Mouse (Mus musculus): ENCODE measurements around the gene Ppp2r5d. TPM values are rescaled to one million over a fixed set of nuclear protein-coding genes. Genes with fewer than 3 reads are reported as not detected.

Gene Ppp2r5d
- polyA plus RNA-seq, 1 experiment = 12.4 TPM

DNA sequence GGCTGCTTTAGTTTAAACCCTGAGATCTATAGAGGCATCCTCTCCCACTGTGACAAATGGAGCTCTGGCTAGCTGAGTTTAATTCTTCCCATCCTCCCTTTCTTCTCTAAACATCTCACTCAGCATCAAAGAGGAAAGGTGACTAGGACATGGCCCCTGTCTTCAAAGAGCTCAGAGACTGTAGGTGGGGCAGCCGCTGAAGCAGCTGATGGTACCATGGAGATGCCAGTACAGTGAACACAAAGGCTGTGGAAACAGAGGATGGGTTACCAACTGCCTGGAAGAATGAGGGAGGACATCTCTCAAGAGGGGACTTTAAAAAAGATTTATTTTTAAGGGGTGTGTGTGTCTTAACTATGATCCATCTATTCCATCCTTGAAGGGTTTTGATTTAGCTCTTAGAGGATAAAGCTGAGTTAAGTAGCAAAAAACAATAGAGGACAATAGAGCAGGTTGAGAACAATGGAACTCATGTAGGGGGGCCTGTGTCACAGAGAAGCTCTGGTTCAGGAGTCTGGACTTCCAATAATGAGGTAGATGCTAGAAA is 10.3 kb downstream of the Ppp2r5d start:
- no peaks in the 10 kb centered on the region for H3K27me3 ChIP-seq (ENCODE audit: control insufficient read depth, insufficient read depth, low read length)
- no peaks in the 10 kb centered on the region for H3K36me3 ChIP-seq (ENCODE audit: control insufficient read depth, insufficient read depth, low read length)
- TF ChIP-seq CTCF (IDR thresholded peaks at IDR 0.05; ENCODE audit: control insufficient read depth, insufficient read depth, insufficient replicate concordance, low read depth, low read length) = no peak
- TF ChIP-seq POLR2A (IDR thresholded peaks at IDR 0.05; ENCODE audit: control insufficient read depth, low read depth, low read length) = no peak
- H3K27ac ChIP-seq (ENCODE audit: control insufficient read depth, insufficient read depth, low read depth, low read length) = no peak overlapping the region
- H3K4me1 ChIP-seq (ENCODE audit: control insufficient read depth, insufficient read depth, low read length) = no peaks in the 10 kb centered on the region
- no peak overlapping the region for H3K4me3 ChIP-seq (ENCODE audit: control insufficient read depth, low read depth, low read length)

GRCm38 (mm10) chr17:46691390-46691789 is 13.5 kb downstream of the Ppp2r5d start:
- TF ChIP-seq POLR2A (IDR thresholded peaks at IDR 0.05; ENCODE audit: control insufficient read depth, low read depth, low read length) (no peak), CTCF (IDR thresholded peaks at IDR 0.05; ENCODE audit: control insufficient read depth, insufficient read depth, insufficient replicate concordance, low read depth, low read length) (no peak)

GRCm38 (mm10) chr17:46690665-46691064 is 14.2 kb downstream of the Ppp2r5d start:
- no peaks in the 10 kb centered on the region for H3K27me3 ChIP-seq (ENCODE audit: control insufficient read depth, insufficient read depth, low read length)
- H3K36me3 ChIP-seq (ENCODE audit: control insufficient read depth, insufficient read depth, low read length) = no peaks in the 10 kb centered on the region
- no peaks in the 10 kb centered on the region for H3K4me1 ChIP-seq (ENCODE audit: control insufficient read depth, insufficient read depth, low read length)
- H3K4me3 ChIP-seq (ENCODE audit: control insufficient read depth, low read depth, low read length) = no peak overlapping the region
- TF ChIP-seq CTCF (IDR thresholded peaks at IDR 0.05; ENCODE audit: control insufficient read depth, insufficient read depth, insufficient replicate concordance, low read depth, low read length) (no peak), POLR2A (IDR thresholded peaks at IDR 0.05; ENCODE audit: control insufficient read depth, low read depth, low read length) (no peak)
- no peak overlapping the region for H3K27ac ChIP-seq (ENCODE audit: control insufficient read depth, insufficient read depth, low read depth, low read length)

More at GRCm38 (mm10) chr17:46691390-46691789, 13.5 kb downstream of the Ppp2r5d start:
- Histone ChIP-seq H3K36me3 (ENCODE audit: control insufficient read depth, insufficient read depth, low read length) (no peaks in the 10 kb centered on the region), H3K4me1 (ENCODE audit: control insufficient read depth, insufficient read depth, low read length) (no peaks in the 10 kb centered on the region), H3K27ac (ENCODE audit: control insufficient read depth, insufficient read depth, low read depth, low read length) (no peak overlapping the region), H3K27me3 (ENCODE audit: control insufficient read depth, insufficient read depth, low read length) (no peaks in the 10 kb centered on the region), H3K4me3 (ENCODE audit: control insufficient read depth, low read depth, low read length) (no peak overlapping the region)

- TF ChIP-seq POLR2A (IDR thresholded peaks at IDR 0.05; ENCODE audit: control insufficient read depth, low read depth, low read length) (no peak), CTCF (IDR thresholded peaks at IDR 0.05; ENCODE audit: control insufficient read depth, insufficient read depth, insufficient replicate concordance, low read depth, low read length) (no peak)
- Histone ChIP-seq H3K4me3 (ENCODE audit: control insufficient read depth, low read depth, low read length) (no peak overlapping the region), H3K4me1 (ENCODE audit: control insufficient read depth, insufficient read depth, low read length) (no peaks in the 10 kb centered on the region; the same call in 1 of the 2 replicates), H3K27me3 (ENCODE audit: control insufficient read depth, insufficient read depth, low read length) (no peaks in the 10 kb centered on the region), H3K36me3 (ENCODE audit: control insufficient read depth, insufficient read depth, low read length) (no peaks in the 10 kb centered on the region), H3K27ac (ENCODE audit: control insufficient read depth, insufficient read depth, low read depth, low read length) (no peak overlapping the region)
Measured at GRCm38 (mm10) chr17:46685913-46686312, 19.0 kb downstream of the Ppp2r5d start.

DNA sequence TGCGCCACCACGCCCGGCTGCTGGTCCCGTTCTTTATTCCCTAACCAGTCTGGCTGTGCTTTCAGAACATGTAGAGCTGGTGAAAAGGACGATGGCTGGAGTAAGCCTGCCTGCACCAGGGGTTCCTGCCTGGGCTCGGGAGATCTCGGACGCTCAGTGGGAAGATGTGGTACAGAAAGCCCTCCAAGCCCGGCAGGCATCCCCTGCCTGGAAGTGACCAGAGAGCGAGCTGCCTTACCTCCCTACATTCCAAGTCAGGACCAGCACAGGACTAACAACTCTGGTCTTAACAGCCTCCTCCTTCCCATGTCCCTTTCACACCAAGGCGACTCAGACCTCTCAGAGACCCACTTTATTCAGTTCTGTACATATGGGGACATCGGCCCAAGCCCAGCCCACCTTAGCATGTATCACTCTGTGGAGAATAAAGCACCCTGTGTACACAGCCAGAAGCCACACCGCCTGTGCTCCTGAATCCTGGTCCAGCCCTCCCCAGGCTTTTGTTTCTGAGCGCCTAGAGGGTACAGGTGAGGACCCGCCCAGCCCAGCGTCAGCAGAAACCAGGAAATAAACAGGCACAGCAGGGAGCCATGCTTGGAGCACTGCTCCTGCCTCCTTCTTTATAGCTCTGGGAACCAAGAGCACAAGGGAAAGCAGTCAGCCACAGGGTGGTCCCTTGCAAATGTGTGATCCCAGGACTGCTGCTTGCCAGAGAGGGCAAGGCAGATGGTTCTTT is 22.1 kb downstream of the Ppp2r5d start:
- Histone ChIP-seq H3K4me1 (ENCODE audit: control insufficient read depth, insufficient read depth, low read length) (peaks cover 5% of the 10 kb centered on the region), H3K4me3 (ENCODE audit: control insufficient read depth, low read depth, low read length) (peak overlapping the region; percentile 96), H3K36me3 (ENCODE audit: control insufficient read depth, insufficient read depth, low read length) (no peaks in the 10 kb centered on the region; the same call in 1 of the 2 replicates), H3K27me3 (ENCODE audit: control insufficient read depth, insufficient read depth, low read length) (no peaks in the 10 kb centered on the region), H3K27ac (ENCODE audit: control insufficient read depth, insufficient read depth, low read depth, low read length) (no peak overlapping the region)
- TF ChIP-seq CTCF (IDR thresholded peaks at IDR 0.05; ENCODE audit: control insufficient read depth, insufficient read depth, insufficient replicate concordance, low read depth, low read length) = no peak
- no peak for TF ChIP-seq POLR2A (IDR thresholded peaks at IDR 0.05; ENCODE audit: control insufficient read depth, low read depth, low read length)

GRCm38 (mm10) chr17:46681466-46682118 is 23.3 kb downstream of the Ppp2r5d start:
- Histone ChIP-seq H3K27me3 (ENCODE audit: control insufficient read depth, insufficient read depth, low read length) (no peaks in the 10 kb centered on the region), H3K4me3 (ENCODE audit: control insufficient read depth, low read depth, low read length) (peak overlapping the region; percentile 96), H3K4me1 (ENCODE audit: control insufficient read depth, insufficient read depth, low read length) (peaks cover 5% of the 10 kb centered on the region), H3K27ac (ENCODE audit: control insufficient read depth, insufficient read depth, low read depth, low read length) (peak overlapping the region; percentile 80), H3K36me3 (ENCODE audit: control insufficient read depth, insufficient read depth, low read length) (no peaks in the 10 kb centered on the region; the same call in 1 of the 2 replicates)
- no peak for TF ChIP-seq CTCF (IDR thresholded peaks at IDR 0.05; ENCODE audit: control insufficient read depth, insufficient read depth, insufficient replicate concordance, low read depth, low read length)
- TF ChIP-seq POLR2A (IDR thresholded peaks at IDR 0.05; ENCODE audit: control insufficient read depth, low read depth, low read length) = 0 out of 2 replicates have a peak, but pooled peaks have one; percentile 19

- peak within 1 kb of the TSS; percentile 91 for H3K27ac ChIP-seq (ENCODE audit: control insufficient read depth, insufficient read depth, low read depth, low read length)
- H3K36me3 ChIP-seq (ENCODE audit: control insufficient read depth, insufficient read depth, low read length) = peaks cover 2% of the 10 kb centered on the region; the same call in 1 of the 2 replicates
- H3K27me3 ChIP-seq (ENCODE audit: control insufficient read depth, insufficient read depth, low read length) = no peaks in the 10 kb centered on the region
- H3K4me3 ChIP-seq (ENCODE audit: control insufficient read depth, low read depth, low read length) = peak within 1 kb of the TSS; percentile 96
- TF ChIP-seq POLR2A (IDR thresholded peaks at IDR 0.05; ENCODE audit: control insufficient read depth, low read depth, low read length) = peak; percentile 62
- no peak for TF ChIP-seq CTCF (IDR thresholded peaks at IDR 0.05; ENCODE audit: control insufficient read depth, insufficient read depth, insufficient replicate concordance, low read depth, low read length)
- peaks cover 5% of the 10 kb centered on the region for H3K4me1 ChIP-seq (ENCODE audit: control insufficient read depth, insufficient read depth, low read length)
Measured at GRCm38 (mm10) chr17:46680760-46681373, 24.0 kb downstream of the Ppp2r5d start, which contains the start of gene Klhdc3. TSS of gene Klhdc3 (minus strand) at chr17:46680914.
